Mouse (Mus musculus): ENCODE measurements around the gene Cth. TPM values are rescaled to one million over a fixed set of nuclear protein-coding genes. Genes with fewer than 3 reads are reported as not detected.

Cth gene
- polyA plus RNA-seq, 1 experiment from 2014 or later = 70.8 TPM

DNA sequence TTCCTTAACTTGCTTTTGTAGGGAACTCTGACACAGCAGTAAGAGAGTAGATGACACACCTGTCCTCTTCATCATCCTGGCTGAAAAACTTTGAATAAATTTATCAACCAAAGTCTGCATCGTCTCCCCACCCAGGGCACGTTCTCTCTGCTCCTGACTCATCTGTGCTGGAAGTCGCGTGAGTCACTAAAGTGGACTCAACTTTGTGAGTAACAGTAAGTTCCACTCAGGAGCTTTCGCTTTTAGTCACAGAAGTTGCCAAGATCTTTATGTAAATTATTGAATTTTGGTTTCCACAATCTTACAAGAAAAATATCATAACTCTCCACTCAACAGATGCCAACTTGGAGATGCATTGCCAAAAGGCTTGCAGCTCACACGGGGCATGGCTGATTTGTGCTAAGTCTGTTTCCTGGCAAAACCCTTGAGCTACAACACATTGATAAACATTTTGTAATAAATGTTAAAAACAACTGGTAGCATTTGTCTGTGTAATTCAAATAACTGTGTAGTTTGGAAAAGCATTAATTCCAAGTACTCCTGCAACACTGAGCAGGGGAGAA lies 40.7 kb downstream of the Cth start:
- H3K36me3 ChIP-seq (ENCODE audit: control insufficient read depth, insufficient read depth, low read length) = no peaks in the 10 kb centered on the region
- ATAC-seq = no peak
- H3K27me3 ChIP-seq (replicated peaks; ENCODE audit: control insufficient read depth, insufficient read depth, low read length) = no peaks in the 10 kb centered on the region
- no peak overlapping the region for H3K9ac ChIP-seq (ENCODE audit: low read depth, low read length)
- H3K4me3 ChIP-seq (ENCODE audit: low read length) = no peak overlapping the region
- H3K27ac ChIP-seq (ENCODE audit: low read length) = no peak overlapping the region
- no peaks in the 10 kb centered on the region for H3K9me3 ChIP-seq (ENCODE audit: control insufficient read depth, low read length)
- no peak overlapping the region for H3K4me2 ChIP-seq (ENCODE audit: low read depth, low read length)
- no peaks in the 10 kb centered on the region for H3K4me1 ChIP-seq (ENCODE audit: control insufficient read depth, insufficient read depth, low read length)
- WGBS = 76% methylated on average over 6 of the region's 6 CpGs

DNA sequence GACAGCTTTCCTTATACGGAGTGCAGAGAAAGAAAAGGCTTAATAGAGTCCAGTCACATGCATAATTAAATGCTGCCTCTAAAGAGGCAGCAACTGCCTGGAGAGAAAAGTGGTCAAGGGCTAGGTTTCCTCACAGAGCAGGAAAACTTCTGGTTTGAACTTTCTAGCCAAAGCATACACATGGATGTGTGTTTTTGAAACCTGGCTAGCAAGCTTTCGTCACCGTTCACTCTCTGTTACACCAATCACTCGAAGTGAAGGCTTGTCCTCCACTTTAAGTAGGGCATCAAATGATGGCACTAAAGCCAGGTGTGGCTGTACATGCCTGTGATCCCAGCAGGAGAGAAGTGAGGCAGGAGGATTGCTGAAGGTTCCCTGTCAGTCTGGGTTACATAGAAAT lies 41.8 kb downstream of the Cth start:
- 76% methylated on average over 4 of the region's 4 CpGs for WGBS
- Histone ChIP-seq H3K9ac (ENCODE audit: low read depth, low read length) (no peak overlapping the region), H3K4me3 (ENCODE audit: low read length) (no peak overlapping the region), H3K27me3 (replicated peaks; ENCODE audit: control insufficient read depth, insufficient read depth, low read length) (no peaks in the 10 kb centered on the region), H3K9me3 (ENCODE audit: control insufficient read depth, low read length) (no peaks in the 10 kb centered on the region), H3K4me1 (ENCODE audit: control insufficient read depth, insufficient read depth, low read length) (no peaks in the 10 kb centered on the region), H3K36me3 (ENCODE audit: control insufficient read depth, insufficient read depth, low read length) (no peaks in the 10 kb centered on the region), H3K4me2 (ENCODE audit: low read depth, low read length) (no peak overlapping the region), H3K27ac (ENCODE audit: low read length) (no peak overlapping the region)
- ATAC-seq = no peak

DNA sequence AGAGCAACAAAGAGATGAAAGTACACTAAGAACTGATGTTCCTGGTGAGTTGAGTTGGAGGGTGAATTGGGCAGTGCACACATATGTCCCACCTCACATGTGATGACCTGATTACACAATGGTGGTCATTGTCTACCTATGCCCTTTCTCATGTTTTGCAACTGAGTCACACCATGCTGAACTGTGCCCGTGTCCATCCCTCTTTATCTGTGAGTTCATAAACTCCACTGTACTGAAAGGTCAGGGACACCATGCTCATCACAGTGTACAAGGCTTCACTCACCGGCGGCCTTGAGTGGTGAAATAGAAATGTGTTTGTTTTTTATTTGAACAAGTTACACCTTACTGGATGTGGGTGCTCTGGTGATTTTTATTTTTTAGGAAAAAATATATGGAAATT lies 42.9 kb downstream of the Cth start:
- Histone ChIP-seq H3K4me3 (ENCODE audit: low read length) (no peak overlapping the region), H3K4me1 (ENCODE audit: control insufficient read depth, insufficient read depth, low read length) (no peaks in the 10 kb centered on the region), H3K27me3 (replicated peaks; ENCODE audit: control insufficient read depth, insufficient read depth, low read length) (no peaks in the 10 kb centered on the region), H3K36me3 (ENCODE audit: control insufficient read depth, insufficient read depth, low read length) (no peaks in the 10 kb centered on the region), H3K27ac (ENCODE audit: low read length) (no peak overlapping the region), H3K4me2 (ENCODE audit: low read depth, low read length) (no peak overlapping the region), H3K9me3 (ENCODE audit: control insufficient read depth, low read length) (no peaks in the 10 kb centered on the region), H3K9ac (ENCODE audit: low read depth, low read length) (no peak overlapping the region)
- ATAC-seq = no peak
- 84% methylated on average over 3 of the region's 3 CpGs for WGBS

DNA sequence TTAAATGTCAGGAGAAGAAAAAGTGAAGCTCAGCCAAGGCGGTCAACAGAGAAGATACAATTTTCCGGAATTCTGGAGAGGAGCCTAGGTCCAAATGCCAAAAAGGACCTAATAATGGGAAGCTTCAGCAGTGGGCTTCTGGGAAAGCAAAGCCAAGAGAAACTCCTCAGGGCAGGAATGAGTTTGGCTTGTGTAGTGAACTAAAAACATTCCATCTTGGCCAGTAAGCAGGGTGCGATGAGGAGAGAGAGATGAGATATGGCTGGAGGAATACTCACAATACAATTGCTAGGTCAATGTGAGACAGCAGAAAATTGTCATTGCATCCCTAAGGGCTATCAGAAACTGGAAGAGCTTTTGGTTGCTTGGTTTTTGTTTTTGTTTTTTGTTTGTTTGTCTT lies 43.9 kb downstream of the Cth start:
- H3K36me3 ChIP-seq (ENCODE audit: control insufficient read depth, insufficient read depth, low read length) = no peaks in the 10 kb centered on the region
- 89% methylated on average over 3 of the region's 3 CpGs for WGBS
- no peak overlapping the region for H3K9ac ChIP-seq (ENCODE audit: low read depth, low read length)
- H3K4me1 ChIP-seq (ENCODE audit: control insufficient read depth, insufficient read depth, low read length) = no peaks in the 10 kb centered on the region
- no peak overlapping the region for H3K4me2 ChIP-seq (ENCODE audit: low read depth, low read length)
- no peak overlapping the region for H3K27ac ChIP-seq (ENCODE audit: low read length)
- no peaks in the 10 kb centered on the region for H3K9me3 ChIP-seq (ENCODE audit: control insufficient read depth, low read length)
- no peaks in the 10 kb centered on the region for H3K27me3 ChIP-seq (replicated peaks; ENCODE audit: control insufficient read depth, insufficient read depth, low read length)
- H3K4me3 ChIP-seq (ENCODE audit: low read length) = no peak overlapping the region
- no peak for ATAC-seq

DNA sequence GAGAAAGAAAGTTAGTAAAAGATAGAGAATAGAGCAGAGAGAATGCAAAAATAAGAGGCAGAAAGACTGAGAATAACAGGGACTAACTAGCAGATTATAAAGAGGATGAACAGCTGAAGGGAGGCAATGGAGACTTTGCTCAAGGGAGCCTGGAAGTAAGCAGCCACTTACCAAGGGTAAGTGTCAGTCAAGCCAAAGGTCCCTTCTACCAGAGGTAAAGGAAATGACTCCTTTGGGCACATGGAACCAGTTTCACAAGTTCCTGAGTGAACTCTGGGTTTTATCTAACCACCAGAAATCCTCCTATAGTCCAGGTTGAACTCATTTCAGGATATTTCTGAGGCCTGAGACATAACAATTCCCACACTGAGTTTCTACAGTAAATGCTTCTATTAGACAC lies 47.0 kb downstream of the Cth start:
- H3K36me3 ChIP-seq (ENCODE audit: control insufficient read depth, insufficient read depth, low read length) = no peaks in the 10 kb centered on the region
- no peak overlapping the region for H3K4me3 ChIP-seq (ENCODE audit: low read length)
- no peaks in the 10 kb centered on the region for H3K4me1 ChIP-seq (ENCODE audit: control insufficient read depth, insufficient read depth, low read length)
- no peak overlapping the region for H3K27ac ChIP-seq (ENCODE audit: low read length)
- no peaks in the 10 kb centered on the region for H3K27me3 ChIP-seq (replicated peaks; ENCODE audit: control insufficient read depth, insufficient read depth, low read length)
- H3K4me2 ChIP-seq (ENCODE audit: low read depth, low read length) = no peak overlapping the region
- H3K9me3 ChIP-seq (ENCODE audit: control insufficient read depth, low read length) = no peaks in the 10 kb centered on the region
- no peak overlapping the region for H3K9ac ChIP-seq (ENCODE audit: low read depth, low read length)
- ATAC-seq = peak; percentile 77

DNA sequence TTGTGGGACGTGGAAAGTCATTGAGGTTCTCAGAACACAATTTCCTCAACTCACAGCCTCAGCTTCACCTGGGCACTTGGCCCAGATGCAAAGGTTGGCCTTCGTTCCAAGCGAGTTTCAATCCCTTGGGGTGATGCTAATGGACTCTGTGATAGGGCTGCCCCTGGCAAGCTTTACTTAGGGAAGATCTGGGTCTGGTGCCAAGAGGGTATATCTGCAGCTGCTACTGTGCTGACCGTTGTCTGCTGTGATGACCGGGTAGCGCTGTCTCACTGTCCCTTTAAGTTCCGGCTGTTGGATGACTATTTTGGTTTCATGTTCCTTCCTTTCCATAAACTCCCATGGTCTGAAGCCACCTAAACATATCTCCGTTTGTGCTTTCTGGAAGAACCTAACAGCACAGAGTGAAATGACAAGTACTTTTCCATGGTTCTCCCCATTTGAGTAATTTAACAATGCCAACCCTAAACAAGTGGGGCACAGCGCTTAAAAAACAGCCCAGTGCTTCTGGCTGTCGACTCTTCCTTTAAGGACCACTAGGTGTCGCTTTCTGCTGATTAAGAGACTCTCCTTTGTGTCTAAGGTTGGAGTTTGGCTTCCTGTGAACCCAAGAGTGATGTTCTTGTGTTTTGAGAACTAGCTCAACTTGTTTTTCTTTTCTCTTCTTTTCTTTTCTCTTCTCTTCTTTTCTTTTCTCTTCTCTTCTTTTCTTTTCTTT lies 48.3 kb downstream of the Cth start:
- no peaks in the 10 kb centered on the region for H3K27me3 ChIP-seq (replicated peaks; ENCODE audit: control insufficient read depth, insufficient read depth, low read length)
- WGBS = 50% methylated on average over 11 of the region's 11 CpGs
- no peaks in the 10 kb centered on the region for H3K4me1 ChIP-seq (ENCODE audit: control insufficient read depth, insufficient read depth, low read length)
- no peaks in the 10 kb centered on the region for H3K36me3 ChIP-seq (ENCODE audit: control insufficient read depth, insufficient read depth, low read length)
- H3K4me3 ChIP-seq (ENCODE audit: low read length) = no peak overlapping the region
- H3K4me2 ChIP-seq (ENCODE audit: low read depth, low read length) = no peak overlapping the region
- no peaks in the 10 kb centered on the region for H3K9me3 ChIP-seq (ENCODE audit: control insufficient read depth, low read length)
- no peak overlapping the region for H3K9ac ChIP-seq (ENCODE audit: low read depth, low read length)
- ATAC-seq = peak; percentile 59; the same call in 1 of the 2 replicates
- H3K27ac ChIP-seq (ENCODE audit: low read length) = no peak overlapping the region

DNA sequence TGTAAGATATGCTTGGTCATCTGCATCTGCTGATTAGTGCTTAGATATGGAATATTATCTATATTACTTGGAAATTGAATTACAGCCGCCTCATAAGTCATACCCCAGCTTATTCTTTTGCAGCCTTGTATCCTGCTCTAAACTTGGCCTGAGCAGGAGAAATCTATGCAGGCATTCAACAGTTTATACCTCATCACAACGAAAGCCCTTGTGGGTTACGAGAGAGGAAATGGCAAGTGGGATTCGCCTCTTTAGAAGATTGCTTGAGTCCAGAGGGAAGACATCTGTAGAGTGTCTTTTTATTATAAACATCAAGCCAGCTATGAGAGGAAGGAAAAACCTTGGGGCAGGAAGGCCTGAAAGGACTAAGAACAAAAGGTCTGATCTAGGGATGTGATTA lies 52.0 kb downstream of the Cth start:
- no peaks in the 10 kb centered on the region for H3K36me3 ChIP-seq (ENCODE audit: control insufficient read depth, insufficient read depth, low read length)
- H3K4me3 ChIP-seq (ENCODE audit: low read length) = no peak overlapping the region
- H3K27ac ChIP-seq (ENCODE audit: low read length) = no peak overlapping the region
- H3K4me2 ChIP-seq (ENCODE audit: low read depth, low read length) = no peak overlapping the region
- no peak overlapping the region for H3K9ac ChIP-seq (ENCODE audit: low read depth, low read length)
- H3K4me1 ChIP-seq (ENCODE audit: control insufficient read depth, insufficient read depth, low read length) = no peaks in the 10 kb centered on the region
- no peaks in the 10 kb centered on the region for H3K27me3 ChIP-seq (replicated peaks; ENCODE audit: control insufficient read depth, insufficient read depth, low read length)
- 63% methylated on average over 4 of the region's 4 CpGs for WGBS
- no peaks in the 10 kb centered on the region for H3K9me3 ChIP-seq (ENCODE audit: control insufficient read depth, low read length)
- no peak for ATAC-seq

DNA sequence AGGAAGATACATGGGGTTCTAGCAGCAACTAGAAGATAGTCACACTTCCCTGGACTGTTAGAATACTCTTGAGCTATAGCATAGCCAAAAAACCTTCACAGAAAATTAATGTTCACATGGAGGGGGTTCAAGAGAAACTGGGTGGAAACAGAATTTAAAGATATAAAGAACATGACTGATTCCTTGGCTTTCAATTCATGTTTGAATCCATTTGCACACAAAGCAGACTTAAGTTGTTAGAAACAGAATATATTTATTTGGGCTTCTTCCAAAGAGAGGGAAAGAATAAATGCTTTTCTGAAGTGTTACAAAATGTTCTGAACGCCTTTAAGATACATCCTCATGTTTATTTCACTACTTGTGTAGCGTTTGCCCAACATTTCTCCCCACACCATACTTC lies 57.0 kb downstream of the Cth start:
- no peaks in the 10 kb centered on the region for H3K27me3 ChIP-seq (replicated peaks; ENCODE audit: control insufficient read depth, insufficient read depth, low read length)
- 63% methylated on average over 2 of the region's 2 CpGs for WGBS
- no peaks in the 10 kb centered on the region for H3K9me3 ChIP-seq (ENCODE audit: control insufficient read depth, low read length)
- ATAC-seq = no peak
- no peak overlapping the region for H3K4me3 ChIP-seq (ENCODE audit: low read length)
- no peak overlapping the region for H3K4me2 ChIP-seq (ENCODE audit: low read depth, low read length)
- H3K4me1 ChIP-seq (ENCODE audit: control insufficient read depth, insufficient read depth, low read length) = no peaks in the 10 kb centered on the region
- no peak overlapping the region for H3K9ac ChIP-seq (ENCODE audit: low read depth, low read length)
- H3K36me3 ChIP-seq (ENCODE audit: control insufficient read depth, insufficient read depth, low read length) = no peaks in the 10 kb centered on the region
- H3K27ac ChIP-seq (ENCODE audit: low read length) = no peak overlapping the region

DNA sequence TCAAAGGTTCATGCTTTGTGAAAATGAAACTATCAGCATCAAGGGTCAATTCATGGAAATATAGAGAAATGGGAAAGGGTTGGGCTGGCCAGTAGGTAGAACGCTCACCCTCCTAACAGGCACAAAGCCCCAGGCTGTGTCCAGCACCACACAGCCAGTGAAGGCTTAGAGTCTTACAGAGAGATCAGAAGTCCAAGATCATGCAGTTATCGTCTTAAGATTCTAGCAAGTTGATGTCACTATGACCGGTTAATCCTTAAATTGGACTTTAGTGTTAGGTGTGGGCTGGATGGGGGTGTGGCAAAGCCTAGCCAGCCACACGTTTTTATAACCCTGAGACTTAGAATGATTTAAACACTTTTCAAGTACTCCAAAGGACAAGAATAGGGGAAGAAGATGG lies 58.6 kb downstream of the Cth start:
- no peak overlapping the region for H3K27ac ChIP-seq (ENCODE audit: low read length)
- H3K27me3 ChIP-seq (replicated peaks; ENCODE audit: control insufficient read depth, insufficient read depth, low read length) = no peaks in the 10 kb centered on the region
- peak overlapping the region; percentile 5 for H3K4me2 ChIP-seq (ENCODE audit: low read depth, low read length)
- no peaks in the 10 kb centered on the region for H3K9me3 ChIP-seq (ENCODE audit: control insufficient read depth, low read length)
- ATAC-seq = peak; percentile 97
- no peaks in the 10 kb centered on the region for H3K4me1 ChIP-seq (ENCODE audit: control insufficient read depth, insufficient read depth, low read length)
- H3K4me3 ChIP-seq (ENCODE audit: low read length) = no peak overlapping the region
- H3K9ac ChIP-seq (ENCODE audit: low read depth, low read length) = no peak overlapping the region
- no peaks in the 10 kb centered on the region for H3K36me3 ChIP-seq (ENCODE audit: control insufficient read depth, insufficient read depth, low read length)
- 40% methylated on average over 4 of the region's 4 CpGs for WGBS

DNA sequence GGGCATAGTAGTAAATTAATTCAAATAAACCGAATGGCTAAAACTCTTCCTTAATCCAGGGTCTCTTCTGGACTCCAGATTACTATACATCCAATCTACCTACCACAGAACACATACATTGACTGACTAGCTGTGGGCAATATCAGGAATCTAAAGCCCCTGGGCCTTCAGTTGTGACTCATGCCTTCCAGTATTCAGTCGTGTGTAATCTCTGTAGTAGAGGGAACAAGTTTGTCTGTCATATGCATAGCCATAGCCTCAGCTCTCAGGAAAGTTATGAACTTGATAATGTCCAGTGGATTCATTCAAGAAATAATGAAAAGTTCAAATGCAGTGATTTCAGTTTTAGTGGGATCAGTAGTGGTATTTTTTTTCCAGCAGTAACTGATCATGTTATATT lies 59.0 kb downstream of the Cth start:
- no peak overlapping the region for H3K27ac ChIP-seq (ENCODE audit: low read length)
- no peaks in the 10 kb centered on the region for H3K4me1 ChIP-seq (ENCODE audit: control insufficient read depth, insufficient read depth, low read length)
- peak; percentile 56 for ATAC-seq
- peak overlapping the region; percentile 5; the same call in 1 of the 2 replicates for H3K4me2 ChIP-seq (ENCODE audit: low read depth, low read length)
- H3K36me3 ChIP-seq (ENCODE audit: control insufficient read depth, insufficient read depth, low read length) = no peaks in the 10 kb centered on the region
- no peak overlapping the region for H3K4me3 ChIP-seq (ENCODE audit: low read length)
- WGBS = 77% methylated on average over 2 of the region's 2 CpGs
- no peaks in the 10 kb centered on the region for H3K27me3 ChIP-seq (replicated peaks; ENCODE audit: control insufficient read depth, insufficient read depth, low read length)
- no peak overlapping the region for H3K9ac ChIP-seq (ENCODE audit: low read depth, low read length)
- H3K9me3 ChIP-seq (ENCODE audit: control insufficient read depth, low read length) = no peaks in the 10 kb centered on the region
